Mouse (Mus musculus): ENCODE measurements around the gene Aldh3a1. TPM values are rescaled to one million over a fixed set of nuclear protein-coding genes. Genes with fewer than 3 reads are reported as not detected.

The Aldh3a1 gene
- polyA plus RNA-seq, 1 experiment from 2014 or later = 0.09 TPM

DNA sequence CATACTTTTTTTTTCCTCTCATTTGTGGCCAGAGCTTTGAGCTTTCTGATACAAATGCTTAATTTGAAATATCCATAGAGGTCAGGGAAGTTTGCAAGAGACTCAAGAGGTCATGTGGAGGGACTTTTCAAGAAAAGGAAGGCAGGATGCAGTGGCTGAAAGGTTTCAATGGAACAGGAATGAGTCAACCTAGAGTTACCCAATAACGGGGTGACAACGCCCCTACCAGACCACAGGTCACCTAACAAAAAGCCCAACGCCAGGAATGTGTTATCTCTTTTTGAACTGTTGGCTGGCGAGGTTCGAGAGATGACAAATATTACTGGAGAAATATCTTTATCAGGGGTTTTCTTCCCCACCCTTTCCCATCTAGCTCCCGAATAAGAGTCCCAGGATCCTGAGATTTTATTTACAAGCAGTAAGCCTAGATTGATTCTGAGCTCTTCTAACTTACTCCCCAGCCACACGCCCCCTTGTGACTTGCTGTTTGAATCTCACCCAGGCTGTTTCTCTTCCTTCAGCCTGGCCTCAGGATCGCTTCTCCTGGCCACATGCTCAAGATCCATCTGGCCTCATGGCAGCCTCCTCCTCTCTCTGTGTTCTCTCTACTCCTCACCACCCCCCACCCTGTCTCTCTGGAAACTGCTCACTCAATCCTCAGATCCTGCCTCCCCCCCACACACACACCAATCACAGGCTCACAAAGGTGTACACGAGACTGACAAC, 13.0 kb downstream of the Aldh3a1 start:
- H3K4me1 ChIP-seq (ENCODE audit: insufficient read depth) = peaks cover 3% of the 10 kb centered on the region; the same call in 1 of the 2 replicates
- no peak overlapping the region for H3K4me3 ChIP-seq (ENCODE audit: low read depth, low read length)
- 42% methylated on average over 9 of the region's 9 CpGs for WGBS (ENCODE audit: insufficient replicate concordance)
- no peak overlapping the region for H3K27ac ChIP-seq (ENCODE audit: low read depth)
- no peaks in the 10 kb centered on the region for H3K27me3 ChIP-seq (ENCODE audit: insufficient read depth, low read length)
- TF ChIP-seq CTCF (IDR thresholded peaks at IDR 0.05; ENCODE audit: low read depth) = peak; percentile 43; the same call in 1 of the 2 replicates
- TF ChIP-seq EP300 (IDR thresholded peaks at IDR 0.05; ENCODE audit: low read depth) = no peak
- H3K4me2 ChIP-seq (ENCODE audit: low read depth, low read length) = no peak overlapping the region
- no peaks in the 10 kb centered on the region for H3K9me3 ChIP-seq (ENCODE audit: low read length)
- no peak overlapping the region for H3K9ac ChIP-seq (replicated peaks)
- peak; percentile 80 for ATAC-seq
- H3K36me3 ChIP-seq (replicated peaks; ENCODE audit: insufficient read depth, low read length) = no peaks in the 10 kb centered on the region
- DNase-seq = no peak

DNA sequence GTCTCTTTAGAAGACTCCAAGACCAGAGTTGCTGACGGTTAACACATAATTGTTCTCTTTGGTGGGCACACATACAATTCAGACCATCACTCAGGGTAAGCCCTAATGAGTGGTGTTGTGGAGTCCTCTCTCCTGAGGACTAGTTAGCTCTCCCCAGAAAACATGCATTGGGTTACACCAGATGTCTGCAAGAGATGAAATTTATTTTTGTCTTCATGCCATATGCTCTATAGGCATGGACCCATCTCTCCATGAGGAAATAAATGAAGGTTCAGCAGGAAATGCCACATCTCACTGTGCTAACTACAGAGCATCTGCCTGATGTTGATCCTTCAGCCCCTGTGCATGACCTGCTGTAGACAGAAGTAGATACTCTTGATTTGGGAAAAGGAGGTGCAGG, 14.7 kb downstream of the Aldh3a1 start:
- Histone ChIP-seq H3K27me3 (ENCODE audit: insufficient read depth, low read length) (no peaks in the 10 kb centered on the region), H3K27ac (ENCODE audit: low read depth) (no peak overlapping the region), H3K9me3 (ENCODE audit: low read length) (no peaks in the 10 kb centered on the region), H3K36me3 (replicated peaks; ENCODE audit: insufficient read depth, low read length) (no peaks in the 10 kb centered on the region), H3K4me3 (ENCODE audit: low read depth, low read length) (no peak overlapping the region), H3K4me2 (ENCODE audit: low read depth, low read length) (no peak overlapping the region), H3K9ac (replicated peaks) (no peak overlapping the region), H3K4me1 (ENCODE audit: insufficient read depth) (peaks cover 9% of the 10 kb centered on the region; the same call in 1 of the 2 replicates)
- DNase-seq (no peak), ATAC-seq (no peak)
- TF ChIP-seq CTCF (IDR thresholded peaks at IDR 0.05; ENCODE audit: low read depth) (no peak), EP300 (IDR thresholded peaks at IDR 0.05; ENCODE audit: low read depth) (no peak)
- WGBS (ENCODE audit: insufficient replicate concordance) = 89% methylated on average over 1 of the region's 1 CpGs

DNA sequence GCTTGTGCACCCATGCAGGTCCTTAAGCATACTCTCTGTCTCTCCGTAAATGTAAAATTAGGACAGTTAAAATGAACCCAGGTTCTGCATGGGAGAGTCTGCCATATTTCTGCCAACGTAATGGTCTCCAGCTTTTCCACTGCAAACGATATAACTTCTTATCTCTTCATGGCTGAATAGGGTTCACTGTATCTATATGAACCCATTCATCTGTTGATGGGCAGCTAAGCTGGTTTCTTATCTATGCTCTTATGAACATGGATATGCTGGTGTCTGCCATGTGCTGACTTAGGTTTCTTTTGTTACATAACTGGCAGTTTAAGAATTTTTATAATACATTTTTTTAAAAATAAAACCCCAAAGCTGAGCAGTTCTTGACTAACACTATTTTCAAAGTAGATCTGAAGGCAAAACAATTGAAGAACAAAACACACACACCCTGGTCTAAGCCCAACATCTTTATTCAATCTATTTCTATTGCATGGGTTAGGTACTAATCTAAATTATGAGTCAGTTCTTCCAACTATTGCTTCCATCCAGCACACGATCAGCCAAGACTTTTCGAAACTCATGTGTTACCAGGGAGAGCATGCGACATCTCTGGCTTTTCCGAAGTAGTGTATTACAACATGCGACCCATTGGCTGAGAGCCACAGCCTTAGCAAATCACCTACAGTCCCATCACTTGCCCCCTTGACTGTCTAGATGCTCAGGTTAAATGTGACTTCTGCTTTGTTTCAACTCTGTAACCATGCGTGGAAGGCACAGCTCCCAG, 15.8 kb downstream of the Aldh3a1 start:
- no peaks in the 10 kb centered on the region for H3K27me3 ChIP-seq (ENCODE audit: insufficient read depth, low read length)
- TF ChIP-seq CTCF (IDR thresholded peaks at IDR 0.05; ENCODE audit: low read depth) = no peak
- peak; percentile 38; the same call in 1 of the 2 replicates for TF ChIP-seq EP300 (IDR thresholded peaks at IDR 0.05; ENCODE audit: low read depth)
- no peaks in the 10 kb centered on the region for H3K9me3 ChIP-seq (ENCODE audit: low read length)
- H3K36me3 ChIP-seq (replicated peaks; ENCODE audit: insufficient read depth, low read length) = no peaks in the 10 kb centered on the region
- H3K4me1 ChIP-seq (ENCODE audit: insufficient read depth) = peaks cover 9% of the 10 kb centered on the region; the same call in 1 of the 2 replicates
- WGBS (ENCODE audit: insufficient replicate concordance) = 73% methylated on average over 9 of the region's 9 CpGs
- H3K27ac ChIP-seq (ENCODE audit: low read depth) = no peak overlapping the region
- no peak overlapping the region for H3K4me3 ChIP-seq (ENCODE audit: low read depth, low read length)
- DNase-seq (no peak), ATAC-seq (no peak)
- H3K9ac ChIP-seq (replicated peaks) = no peak overlapping the region
- no peak overlapping the region for H3K4me2 ChIP-seq (ENCODE audit: low read depth, low read length)

DNA sequence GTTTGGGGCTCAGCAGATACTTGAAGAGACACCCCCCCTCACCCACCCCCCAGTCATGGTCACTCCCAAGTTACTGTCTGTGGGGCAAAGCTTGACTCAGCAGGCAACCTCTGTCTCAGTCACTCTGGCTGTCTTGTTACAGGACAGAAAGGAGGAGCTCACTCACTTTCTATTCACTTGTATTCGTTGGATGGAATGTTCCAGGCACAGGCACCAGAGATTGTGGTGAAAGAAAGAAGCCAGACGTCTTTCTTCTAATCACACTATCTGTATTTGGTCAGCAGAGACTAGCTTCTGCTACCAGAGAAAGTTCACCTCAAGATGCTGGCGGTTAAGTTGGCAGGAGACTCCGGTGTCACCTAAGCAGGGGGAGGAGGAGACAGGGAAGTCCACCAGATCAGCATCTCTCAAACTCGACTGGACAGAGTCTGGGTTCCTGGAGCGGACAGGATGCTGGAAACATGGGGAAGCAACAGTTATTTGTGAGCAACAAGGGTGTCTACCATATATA, 17.0 kb downstream of the Aldh3a1 start:
- Histone ChIP-seq H3K9me3 (ENCODE audit: low read length) (no peaks in the 10 kb centered on the region), H3K27ac (ENCODE audit: low read depth) (no peak overlapping the region), H3K36me3 (replicated peaks; ENCODE audit: insufficient read depth, low read length) (no peaks in the 10 kb centered on the region), H3K4me1 (ENCODE audit: insufficient read depth) (peaks cover 9% of the 10 kb centered on the region; the same call in 1 of the 2 replicates), H3K4me2 (ENCODE audit: low read depth, low read length) (no peak overlapping the region), H3K27me3 (ENCODE audit: insufficient read depth, low read length) (no peaks in the 10 kb centered on the region), H3K9ac (replicated peaks) (no peak overlapping the region), H3K4me3 (ENCODE audit: low read depth, low read length) (no peak overlapping the region)
- DNase-seq = no peak
- ATAC-seq = no peak
- WGBS (ENCODE audit: insufficient replicate concordance) = 56% methylated on average over 6 of the region's 6 CpGs
- TF ChIP-seq EP300 (IDR thresholded peaks at IDR 0.05; ENCODE audit: low read depth) = no peak
- no peak for TF ChIP-seq CTCF (IDR thresholded peaks at IDR 0.05; ENCODE audit: low read depth)

DNA sequence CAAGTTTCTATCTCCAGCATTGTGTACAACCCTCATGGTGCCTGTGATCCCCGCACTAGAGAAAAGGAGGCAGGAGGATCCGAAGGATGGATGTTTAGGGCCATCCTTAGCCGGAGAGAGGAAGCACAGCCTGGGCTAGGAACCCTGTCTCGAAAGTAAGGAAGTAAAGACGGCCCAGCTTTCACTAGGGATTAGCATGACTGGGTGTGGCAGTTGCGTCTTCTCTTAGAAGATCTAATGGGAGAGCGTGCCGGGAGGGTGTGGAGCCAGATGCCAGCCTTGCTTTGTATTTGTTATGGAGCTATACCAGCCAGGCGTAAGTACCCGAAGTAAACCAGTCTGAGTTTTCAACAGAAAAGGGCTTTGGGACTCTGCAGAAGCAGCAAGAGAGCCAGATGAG, 17.6 kb downstream of the Aldh3a1 start:
- Histone ChIP-seq H3K36me3 (replicated peaks; ENCODE audit: insufficient read depth, low read length) (no peaks in the 10 kb centered on the region), H3K27ac (ENCODE audit: low read depth) (no peak overlapping the region), H3K9ac (replicated peaks) (no peak overlapping the region), H3K9me3 (ENCODE audit: low read length) (no peaks in the 10 kb centered on the region), H3K4me3 (ENCODE audit: low read depth, low read length) (no peak overlapping the region), H3K4me1 (ENCODE audit: insufficient read depth) (peaks cover 9% of the 10 kb centered on the region; the same call in 1 of the 2 replicates), H3K27me3 (ENCODE audit: insufficient read depth, low read length) (no peaks in the 10 kb centered on the region), H3K4me2 (ENCODE audit: low read depth, low read length) (no peak overlapping the region)
- TF ChIP-seq CTCF (IDR thresholded peaks at IDR 0.05; ENCODE audit: low read depth) (no peak), EP300 (IDR thresholded peaks at IDR 0.05; ENCODE audit: low read depth) (no peak)
- DNase-seq (no peak), ATAC-seq (no peak)
- WGBS (ENCODE audit: insufficient replicate concordance) = 84% methylated on average over 10 of the region's 10 CpGs

DNA sequence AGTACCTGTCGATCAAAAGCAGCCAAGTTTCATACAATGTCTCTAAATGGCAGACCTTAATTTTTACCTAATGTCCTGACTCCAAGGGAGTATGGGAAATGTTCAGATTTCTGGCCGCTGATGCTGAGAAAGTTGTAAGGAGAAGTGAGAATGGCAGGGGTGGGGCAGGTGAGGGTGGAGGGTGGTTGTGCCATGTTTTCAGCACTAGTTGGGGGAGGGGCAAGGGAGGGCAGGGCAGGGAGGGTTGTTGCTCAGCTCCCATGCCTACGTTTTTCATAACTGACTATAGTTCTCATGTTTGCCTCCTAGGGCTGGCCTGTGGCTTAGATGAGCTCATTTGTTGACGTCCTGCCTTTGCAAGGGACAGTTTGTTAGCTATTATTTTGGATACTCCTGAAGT, 18.2 kb downstream of the Aldh3a1 start:
- ATAC-seq (no peak; the same call in 1 of the 2 replicates), DNase-seq (no peak)
- Histone ChIP-seq H3K9me3 (ENCODE audit: low read length) (no peaks in the 10 kb centered on the region), H3K9ac (replicated peaks) (no peak overlapping the region), H3K4me2 (ENCODE audit: low read depth, low read length) (no peak overlapping the region), H3K4me1 (ENCODE audit: insufficient read depth) (peaks cover 9% of the 10 kb centered on the region; the same call in 1 of the 2 replicates), H3K36me3 (replicated peaks; ENCODE audit: insufficient read depth, low read length) (no peaks in the 10 kb centered on the region), H3K27me3 (ENCODE audit: insufficient read depth, low read length) (no peaks in the 10 kb centered on the region), H3K4me3 (ENCODE audit: low read depth, low read length) (no peak overlapping the region), H3K27ac (ENCODE audit: low read depth) (no peak overlapping the region)
- 63% methylated on average over 4 of the region's 4 CpGs for WGBS (ENCODE audit: insufficient replicate concordance)
- no peak for TF ChIP-seq EP300 (IDR thresholded peaks at IDR 0.05; ENCODE audit: low read depth)
- no peak for TF ChIP-seq CTCF (IDR thresholded peaks at IDR 0.05; ENCODE audit: low read depth)

All from liver, postnatal 0 days (tissue).